Mouse (Mus musculus): ENCODE results near the gene Vmn1r131.
"Not testable (repeated sequence)": the region's sequence is repeated elsewhere in the genome, so short reads cannot be mapped to it uniquely, and the experiment has no call there.

Gene Vmn1r131

DNA sequence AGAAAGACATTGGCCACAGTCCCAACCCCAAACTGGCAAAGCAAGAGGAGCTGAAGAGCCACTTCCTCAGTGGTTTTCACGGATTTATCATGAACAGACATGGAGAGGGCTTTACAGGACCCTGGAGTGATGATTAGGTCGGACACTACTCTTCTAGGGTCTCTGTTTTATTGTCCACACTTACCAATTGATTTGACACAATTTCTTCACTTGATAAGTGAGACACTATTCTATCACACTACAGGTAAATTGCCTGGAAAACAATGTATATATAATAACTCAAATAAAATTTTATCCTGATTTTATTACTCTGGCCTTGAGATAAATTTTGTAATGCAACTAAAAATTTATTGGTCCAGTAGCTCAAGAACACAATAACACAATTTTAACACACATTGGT is at the start of gene Vmn1r131:
Gene Vmn1r131 (minus strand): TSS at position 101 of the 400 bp plus-strand sequence.
- not testable (repeated sequence) for DNase-seq

DNA sequence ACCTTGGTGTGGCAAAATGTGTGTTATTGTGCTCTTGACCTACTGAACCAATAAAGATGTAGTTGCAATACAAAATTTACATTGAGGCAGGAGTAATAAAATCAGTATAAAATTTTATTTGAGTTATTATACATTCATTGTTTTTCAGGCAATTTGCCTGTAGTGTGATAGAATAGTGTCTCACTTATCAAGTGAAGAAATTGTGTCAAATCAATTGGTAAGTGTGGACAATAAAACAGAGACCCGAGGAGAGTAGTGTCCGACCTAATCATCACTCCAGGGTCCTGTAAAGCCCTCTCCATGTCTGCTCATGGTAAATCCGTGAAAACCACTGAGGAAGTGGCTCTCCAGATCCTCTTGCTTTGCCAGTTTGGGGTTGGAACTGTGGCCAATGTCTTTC is 34.4 kb downstream of the Vmn1r131 start, which contains the start of gene Vmn1r130:
Gene Vmn1r130 (plus strand): TSS at position 301 of the 400 bp plus-strand sequence.
- DNase-seq, result not testable (repeated sequence)
